Mouse (Mus musculus): ENCODE measurements around the gene Cd3d. TPM values are rescaled to one million over a fixed set of nuclear protein-coding genes. Genes with fewer than 3 reads are reported as not detected.

The Cd3d gene
- polyA plus RNA-seq, 1 experiment from 2014 or later, result 0.37 TPM

- H3K9ac ChIP-seq (ENCODE audit: low read depth, low read length), result no peak overlapping the region
- TF ChIP-seq CTCF (IDR thresholded peaks at IDR 0.05; ENCODE audit: low read depth), result no peak
Measured at GRCm38 (mm10) chr9:44998138-44998537, 16.6 kb downstream of the Cd3d start.

GRCm38 (mm10) chr9:44999171-44999570, 17.6 kb downstream of the Cd3d start:
- H3K4me3 ChIP-seq (replicated peaks; ENCODE audit: low read depth, low read length), result no peak overlapping the region
- H3K9me3 ChIP-seq (replicated peaks; ENCODE audit: low read length), result no peaks in the 10 kb centered on the region
- DNase-seq (ENCODE audit: low spot score), result peak; percentile 20

More at GRCm38 (mm10) chr9:44998138-44998537, 16.6 kb downstream of the Cd3d start:
- Histone ChIP-seq H3K36me3 (ENCODE audit: insufficient read depth, low read length) (no peaks in the 10 kb centered on the region), H3K27me3 (ENCODE audit: insufficient read depth, low read length) (no peaks in the 10 kb centered on the region), H3K4me1 (replicated peaks; ENCODE audit: insufficient read depth, low read length) (no peaks in the 10 kb centered on the region), H3K9me3 (replicated peaks; ENCODE audit: low read length) (no peaks in the 10 kb centered on the region), H3K4me3 (replicated peaks; ENCODE audit: low read depth, low read length) (no peak overlapping the region), H3K27ac (no peak overlapping the region), H3K4me2 (ENCODE audit: low read length) (no peak overlapping the region)
- WGBS, result 43% methylated on average over 11 of the region's 11 CpGs
- DNase-seq (ENCODE audit: low spot score) (no peak), ATAC-seq (replicated peaks; ENCODE audit: low FRiP score, low read depth) (no peak)

GRCm38 (mm10) chr9:44999776-45000175, 18.2 kb downstream of the Cd3d start:
- Histone ChIP-seq H3K4me2 (ENCODE audit: low read length) (no peak overlapping the region), H3K9me3 (replicated peaks; ENCODE audit: low read length) (no peaks in the 10 kb centered on the region), H3K27me3 (ENCODE audit: insufficient read depth, low read length) (no peaks in the 10 kb centered on the region), H3K36me3 (ENCODE audit: insufficient read depth, low read length) (no peaks in the 10 kb centered on the region), H3K9ac (ENCODE audit: low read depth, low read length) (no peak overlapping the region), H3K4me1 (replicated peaks; ENCODE audit: insufficient read depth, low read length) (no peaks in the 10 kb centered on the region), H3K27ac (no peak overlapping the region), H3K4me3 (replicated peaks; ENCODE audit: low read depth, low read length) (no peak overlapping the region)
- TF ChIP-seq CTCF (IDR thresholded peaks at IDR 0.05; ENCODE audit: low read depth), result no peak
- WGBS, result 51% methylated on average over 5 of the region's 5 CpGs
- DNase-seq (ENCODE audit: low spot score) (no peak), ATAC-seq (replicated peaks; ENCODE audit: low FRiP score, low read depth) (no peak)

More at GRCm38 (mm10) chr9:44999171-44999570, 17.6 kb downstream of the Cd3d start:
- peak; percentile 12; the same call in 1 of the 2 replicates for TF ChIP-seq CTCF (IDR thresholded peaks at IDR 0.05; ENCODE audit: low read depth)
- H3K36me3 ChIP-seq (ENCODE audit: insufficient read depth, low read length), result no peaks in the 10 kb centered on the region
- H3K4me2 ChIP-seq (ENCODE audit: low read length), result no peak overlapping the region
- no peaks in the 10 kb centered on the region for H3K4me1 ChIP-seq (replicated peaks; ENCODE audit: insufficient read depth, low read length)
- no peak overlapping the region for H3K27ac ChIP-seq
- no peaks in the 10 kb centered on the region for H3K27me3 ChIP-seq (ENCODE audit: insufficient read depth, low read length)
- ATAC-seq (replicated peaks; ENCODE audit: low FRiP score, low read depth), result no peak; the same call in 1 of the 2 replicates
- H3K9ac ChIP-seq (ENCODE audit: low read depth, low read length), result no peak overlapping the region
- WGBS, result 54% methylated on average over 6 of the region's 6 CpGs

- 52% methylated on average over 3 of the region's 3 CpGs for WGBS
- no peak for ATAC-seq (replicated peaks; ENCODE audit: low FRiP score, low read depth)
- H3K27me3 ChIP-seq (ENCODE audit: insufficient read depth, low read length), result no peaks in the 10 kb centered on the region
- peak; percentile 21 for DNase-seq (ENCODE audit: low spot score)
- H3K4me3 ChIP-seq (replicated peaks; ENCODE audit: low read depth, low read length), result no peak overlapping the region
- no peak overlapping the region for H3K9ac ChIP-seq (ENCODE audit: low read depth, low read length)
- H3K4me1 ChIP-seq (replicated peaks; ENCODE audit: insufficient read depth, low read length), result no peaks in the 10 kb centered on the region
- H3K27ac ChIP-seq, result no peak overlapping the region
- H3K4me2 ChIP-seq (ENCODE audit: low read length), result no peak overlapping the region
- TF ChIP-seq CTCF (IDR thresholded peaks at IDR 0.05; ENCODE audit: low read depth), result no peak
- H3K36me3 ChIP-seq (ENCODE audit: insufficient read depth, low read length), result no peaks in the 10 kb centered on the region
- H3K9me3 ChIP-seq (replicated peaks; ENCODE audit: low read length), result no peaks in the 10 kb centered on the region
Measured at GRCm38 (mm10) chr9:45000249-45000648, 18.7 kb downstream of the Cd3d start.

GRCm38 (mm10) chr9:45007404-45007803, 25.8 kb downstream of the Cd3d start:
- Histone ChIP-seq H3K36me3 (ENCODE audit: insufficient read depth, low read length) (no peaks in the 10 kb centered on the region), H3K4me1 (replicated peaks; ENCODE audit: insufficient read depth, low read length) (no peaks in the 10 kb centered on the region), H3K9ac (ENCODE audit: low read depth, low read length) (no peak overlapping the region), H3K4me2 (ENCODE audit: low read length) (no peak overlapping the region), H3K4me3 (replicated peaks; ENCODE audit: low read depth, low read length) (no peak overlapping the region), H3K9me3 (replicated peaks; ENCODE audit: low read length) (no peaks in the 10 kb centered on the region), H3K27ac (no peak overlapping the region), H3K27me3 (ENCODE audit: insufficient read depth, low read length) (no peaks in the 10 kb centered on the region)
- DNase-seq (ENCODE audit: low spot score) (no peak), ATAC-seq (replicated peaks; ENCODE audit: low FRiP score, low read depth) (no peak)
- WGBS, result 73% methylated on average over 12 of the region's 12 CpGs
- TF ChIP-seq CTCF (IDR thresholded peaks at IDR 0.05; ENCODE audit: low read depth), result no peak

GRCm38 (mm10) chr9:45008342-45008741, 26.8 kb downstream of the Cd3d start:
- Histone ChIP-seq H3K4me3 (replicated peaks; ENCODE audit: low read depth, low read length) (no peak overlapping the region), H3K27me3 (ENCODE audit: insufficient read depth, low read length) (no peaks in the 10 kb centered on the region), H3K36me3 (ENCODE audit: insufficient read depth, low read length) (no peaks in the 10 kb centered on the region), H3K27ac (no peak overlapping the region), H3K9me3 (replicated peaks; ENCODE audit: low read length) (no peaks in the 10 kb centered on the region), H3K9ac (ENCODE audit: low read depth, low read length) (no peak overlapping the region), H3K4me2 (ENCODE audit: low read length) (no peak overlapping the region), H3K4me1 (replicated peaks; ENCODE audit: insufficient read depth, low read length) (no peaks in the 10 kb centered on the region)
- TF ChIP-seq CTCF (IDR thresholded peaks at IDR 0.05; ENCODE audit: low read depth), result no peak
- DNase-seq (ENCODE audit: low spot score), result no peak
- 82% methylated on average over 4 of the region's 4 CpGs for WGBS
- ATAC-seq (replicated peaks; ENCODE audit: low FRiP score, low read depth), result no peak
